Mouse (Mus musculus) intestine, postnatal 0 days (tissue): ENCODE data around the gene Ang. TPM values are rescaled to one million over a fixed set of nuclear protein-coding genes. Genes with fewer than 3 reads are reported as not detected.
A peak's percentile ranks its signal among the peaks of the same experiment; 100 is the strongest.

Source experiments
- ATAC-seq: fragments of 200-750 bp; cut with Nextera tagmentation; 2 replicates; pipeline ENCODE4 v1.8.0; 2017; ENCODE audit warnings: mild to moderate bottlenecking, moderate TSS enrichment, moderate library complexity
- H3K27ac ChIP-seq: fragments of 300-500 bp; sonication (generic); 2 replicates; pipeline ENCODE4 v1.5.1; 2014; ENCODE audit warnings: mild to moderate bottlenecking, low read depth, low read length, moderate library complexity
- H3K27me3 ChIP-seq: fragments of 300-500 bp; sonication (generic); replicated peaks from 2 replicates; pipeline ENCODE4 v1.6.1; 2014; ENCODE audit warnings: low read length, mixed read lengths; ENCODE audit not compliant: control insufficient read depth, insufficient read depth
- H3K36me3 ChIP-seq: fragments of 300-500 bp; sonication (generic); 2 replicates; pipeline ENCODE4 v1.6.1; 2014; ENCODE audit warnings: mild to moderate bottlenecking, moderate library complexity; ENCODE audit not compliant: control insufficient read depth, insufficient read depth
- H3K4me1 ChIP-seq: fragments of 300-500 bp; sonication (generic); replicated peaks from 2 replicates; pipeline ENCODE4 v1.6.1; 2014; ENCODE audit warnings: antibody characterized with exemption, low read length, mixed read lengths; ENCODE audit not compliant: control insufficient read depth, insufficient read depth
- H3K4me2 ChIP-seq: fragments of 300-500 bp; sonication (generic); replicated peaks from 2 replicates; pipeline ENCODE4 v1.6.1; 2014; ENCODE audit warnings: low read depth, mild to moderate bottlenecking, moderate library complexity
- H3K4me3 ChIP-seq: fragments of 300-500 bp; sonication (generic); 2 replicates; pipeline ENCODE4 v1.5.1; 2014; ENCODE audit warnings: low read depth, low read length
- H3K9ac ChIP-seq: fragments of 300-500 bp; sonication (generic); 2 replicates; pipeline ENCODE4 v1.6.1; 2014; ENCODE audit warnings: mild to moderate bottlenecking, low read depth, low read length
- H3K9me3 ChIP-seq: fragments of 300-500 bp; sonication (generic); 2 replicates; pipeline ENCODE4 v1.6.1; 2016; ENCODE audit warnings: mixed run types; ENCODE audit not compliant: control insufficient read depth
- CTCF ChIP-seq: sonication (generic); IDR thresholded peaks from 2 replicates; pipeline ENCODE4 v1.5.1; 2016; ENCODE audit warnings: low read depth, mild to moderate bottlenecking, control low read depth, antibody characterized with exemption, moderate library complexity
- WGBS: fragments of 180-500 bp; shearing (Covaris S2); extraction: QIAGEN DNeasy Blood & Tissue Kit; methylation state at CpG from one replicate; pipeline ENCODE4 v1.1.7; 2014; 5-methylcytosine and 5-hydroxymethylcytosine counted together
- polyA plus RNA-seq: library from polyadenylated mRNA; unstranded; fragments of >200 nt; fragmentation: Nextera tagmentation; extraction: Ambion mirVana; gene quantifications from 2 replicates; pipeline ENCODE4 v1.2.1, GENCODE M21; 2015

Ang gene
- polyA plus RNA-seq, 1 experiment from 2014 or later: 114 TPM

GRCm38 (mm10) chr14:51101284-51101683 lies 10.3 kb downstream of the Ang start:
- no peaks in the 10 kb centered on the region for H3K4me1 ChIP-seq
- no peak overlapping the region for H3K4me3 ChIP-seq
- H3K9ac ChIP-seq: no peak overlapping the region
- no peaks in the 10 kb centered on the region for H3K27me3 ChIP-seq
- no peak overlapping the region for H3K4me2 ChIP-seq
- no peak for TF ChIP-seq CTCF
- H3K36me3 ChIP-seq: peaks cover 14% of the 10 kb centered on the region
- ATAC-seq: no peak
- 48% methylated on average over 9 of the region's 9 CpGs for WGBS
- no peaks in the 10 kb centered on the region for H3K9me3 ChIP-seq
- no peak overlapping the region for H3K27ac ChIP-seq

DNA sequence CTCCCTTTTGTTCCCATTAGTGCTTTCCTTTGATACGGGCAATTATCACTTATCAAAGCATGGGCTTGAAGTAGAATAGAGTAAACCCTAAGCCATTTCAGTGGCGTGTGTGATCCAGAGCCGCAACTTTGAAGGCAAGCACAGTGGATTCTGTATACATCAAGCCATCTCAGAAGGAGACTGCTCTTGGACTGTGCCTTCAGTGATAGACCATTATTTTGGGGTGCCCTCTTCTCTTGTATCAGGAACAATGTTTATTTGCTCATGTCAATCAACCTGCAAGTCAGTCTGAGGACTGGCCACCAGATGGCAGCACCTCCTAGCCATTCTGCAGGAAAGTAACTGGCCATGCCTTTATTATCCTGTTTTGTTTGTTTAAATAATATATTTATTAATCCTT lies 12.3 kb downstream of the Ang start:
- peak; percentile 83 for TF ChIP-seq CTCF
- Histone ChIP-seq H3K4me1 (no peaks in the 10 kb centered on the region), H3K36me3 (peaks cover 14% of the 10 kb centered on the region), H3K27me3 (no peaks in the 10 kb centered on the region), H3K4me2 (no peak overlapping the region), H3K9me3 (no peaks in the 10 kb centered on the region), H3K27ac (no peak overlapping the region), H3K4me3 (no peak overlapping the region), H3K9ac (no peak overlapping the region)
- ATAC-seq: no peak
- 61% methylated on average over 3 of the region's 3 CpGs for WGBS

GRCm38 (mm10) chr14:51104366-51104765 lies 13.4 kb downstream of the Ang start:
- no peak for TF ChIP-seq CTCF
- 88% methylated on average over 2 of the region's 2 CpGs for WGBS
- Histone ChIP-seq H3K9ac (no peak overlapping the region), H3K4me3 (no peak overlapping the region), H3K27ac (no peak overlapping the region), H3K27me3 (no peaks in the 10 kb centered on the region), H3K9me3 (no peaks in the 10 kb centered on the region), H3K4me2 (no peak overlapping the region), H3K36me3 (peaks cover 14% of the 10 kb centered on the region), H3K4me1 (no peaks in the 10 kb centered on the region)
- ATAC-seq: no peak

DNA sequence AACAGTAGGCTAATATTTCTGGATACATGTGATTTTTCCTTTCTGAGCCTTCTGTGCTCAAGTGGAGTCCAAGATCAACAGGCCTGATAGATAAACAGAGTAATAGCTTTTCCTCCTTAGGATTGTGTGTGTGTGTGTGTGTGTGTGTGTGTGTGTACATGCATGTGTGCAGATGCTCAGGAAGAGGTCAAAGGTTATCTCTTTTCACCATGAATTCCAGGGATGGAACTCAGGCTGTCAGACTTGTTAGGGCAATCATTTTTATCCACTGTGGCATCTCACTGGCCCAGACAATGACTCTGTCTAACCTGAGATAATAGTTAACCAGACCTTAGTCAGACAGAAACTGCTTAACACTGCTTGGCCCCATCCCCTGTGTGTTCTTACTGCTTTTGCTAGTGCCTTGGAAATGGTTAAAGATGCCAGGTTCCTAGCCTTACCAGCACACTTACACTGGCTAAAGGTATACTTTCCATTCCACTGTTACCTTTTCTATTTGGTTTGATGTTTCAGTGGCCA lies 15.6 kb downstream of the Ang start:
- no peak overlapping the region for H3K27ac ChIP-seq
- peak; percentile 37; the same call in 1 of the 2 replicates for ATAC-seq
- TF ChIP-seq CTCF: no peak
- H3K36me3 ChIP-seq: peaks cover 13% of the 10 kb centered on the region
- H3K4me1 ChIP-seq: no peaks in the 10 kb centered on the region
- H3K4me2 ChIP-seq: no peak overlapping the region
- H3K9me3 ChIP-seq: no peaks in the 10 kb centered on the region
- no peaks in the 10 kb centered on the region for H3K27me3 ChIP-seq
- no peak overlapping the region for H3K9ac ChIP-seq
- H3K4me3 ChIP-seq: no peak overlapping the region

DNA sequence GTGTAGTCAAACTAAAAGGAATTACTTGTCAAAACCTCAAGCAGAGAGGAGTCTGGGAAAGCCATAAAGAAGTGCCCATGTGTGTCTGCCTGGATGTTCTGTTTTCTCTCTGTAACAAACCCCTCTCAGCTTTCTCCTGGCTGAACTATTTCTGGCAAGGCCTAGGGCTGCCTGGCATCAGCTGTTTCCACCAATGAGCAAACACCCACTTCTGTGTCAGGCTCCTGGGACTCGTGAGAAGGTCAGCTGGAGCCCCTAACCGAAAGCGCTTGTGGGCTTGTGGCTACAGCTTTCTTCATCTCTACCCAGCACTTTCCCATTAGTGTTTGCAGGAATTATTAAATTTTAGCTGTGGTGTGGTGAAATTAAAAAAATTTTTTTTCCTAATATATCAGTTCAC lies 21.0 kb downstream of the Ang start:
- Histone ChIP-seq H3K9ac (no peak overlapping the region), H3K36me3 (no peaks in the 10 kb centered on the region), H3K27ac (no peak overlapping the region), H3K4me1 (no peaks in the 10 kb centered on the region), H3K4me2 (no peak overlapping the region), H3K4me3 (no peak overlapping the region), H3K9me3 (no peaks in the 10 kb centered on the region), H3K27me3 (no peaks in the 10 kb centered on the region)
- no peak for ATAC-seq
- 72% methylated on average over 3 of the region's 3 CpGs for WGBS
- TF ChIP-seq CTCF: no peak

GRCm38 (mm10) chr14:51113476-51113875 lies 22.5 kb downstream of the Ang start:
- no peak for TF ChIP-seq CTCF
- no peaks in the 10 kb centered on the region for H3K4me1 ChIP-seq
- no peaks in the 10 kb centered on the region for H3K9me3 ChIP-seq
- no peak overlapping the region for H3K4me2 ChIP-seq
- H3K4me3 ChIP-seq: no peak overlapping the region
- H3K9ac ChIP-seq: no peak overlapping the region
- H3K27me3 ChIP-seq: no peaks in the 10 kb centered on the region
- no peaks in the 10 kb centered on the region for H3K36me3 ChIP-seq
- H3K27ac ChIP-seq: no peak overlapping the region
- ATAC-seq: no peak
- 52% methylated on average over 9 of the region's 9 CpGs for WGBS
